Mouse (Mus musculus): ENCODE measurements at regions not wholly inside any gene's neighbourhood (a gene's known extent, or its start where the extent isn't known, plus 50 kb on each side); places are given as distances from the start of the nearest gene placed in this dataset.

- 63% methylated on average over 6 of the region's 6 CpGs for WGBS
- H3K9ac ChIP-seq (ENCODE audit: low read length): no peak overlapping the region
- no peak overlapping the region for H3K4me3 ChIP-seq (ENCODE audit: low read length)
- no peaks in the 10 kb centered on the region for H3K36me3 ChIP-seq (ENCODE audit: control insufficient read depth, insufficient read depth)
- no peaks in the 10 kb centered on the region for H3K27me3 ChIP-seq (ENCODE audit: control insufficient read depth, insufficient read depth, low read length)
- H3K27ac ChIP-seq (ENCODE audit: low read length): no peak overlapping the region
- H3K4me2 ChIP-seq (ENCODE audit: low read depth, low read length): no peak overlapping the region
- ATAC-seq (replicated peaks; ENCODE audit: extremely low read depth, insufficient read depth, low FRiP score): no peak
- H3K4me1 ChIP-seq (ENCODE audit: control insufficient read depth, insufficient read depth, low read length): peaks cover 18% of the 10 kb centered on the region
- no peaks in the 10 kb centered on the region for H3K9me3 ChIP-seq (replicated peaks; ENCODE audit: control insufficient read depth, low read length)
Measured at GRCm38 (mm10) chr3:65457931-65458330, 65.5 kb upstream of the Ssr3 start.

DNA sequence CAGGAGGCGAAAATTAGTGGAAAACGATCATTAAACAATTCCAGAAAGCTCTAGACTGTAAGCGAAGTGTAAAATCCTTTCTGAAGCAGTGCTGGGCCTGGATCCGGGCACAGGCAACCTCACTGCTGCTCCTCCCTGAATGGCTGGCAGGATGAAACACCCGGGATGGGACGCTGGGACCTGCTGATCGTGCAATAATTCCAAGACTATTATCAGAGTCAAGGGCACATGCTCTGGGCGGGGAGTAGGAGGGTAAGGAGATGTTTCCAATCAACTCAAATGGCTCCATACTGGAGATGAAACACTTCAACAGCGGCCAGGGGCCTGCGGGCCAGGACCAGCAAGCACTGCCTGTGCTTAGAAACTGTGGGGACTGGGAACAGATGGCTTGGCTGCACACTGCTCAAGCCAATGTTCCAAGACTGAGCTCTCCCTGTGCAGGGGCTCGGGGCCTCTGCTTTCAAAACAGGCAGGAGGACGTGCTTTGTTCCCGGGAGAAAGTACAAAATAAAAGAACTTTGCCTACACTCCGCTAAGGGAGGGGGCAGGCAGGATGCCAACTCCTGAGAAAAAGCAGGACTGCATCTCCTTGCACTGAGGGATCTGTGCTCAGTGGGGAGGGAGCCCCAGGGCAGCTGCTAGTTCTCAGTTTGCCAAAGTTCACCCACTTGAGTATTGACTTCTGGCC, 63.3 kb upstream of the Ssr3 start:
- WGBS: 34% methylated on average over 14 of the region's 14 CpGs
- Histone ChIP-seq H3K4me3 (ENCODE audit: low read length) (no peak overlapping the region), H3K36me3 (ENCODE audit: control insufficient read depth, insufficient read depth) (no peaks in the 10 kb centered on the region), H3K27me3 (ENCODE audit: control insufficient read depth, insufficient read depth, low read length) (no peaks in the 10 kb centered on the region), H3K9ac (ENCODE audit: low read length) (peak overlapping the region; percentile 32; the same call in 1 of the 2 replicates), H3K4me1 (ENCODE audit: control insufficient read depth, insufficient read depth, low read length) (peaks cover 10% of the 10 kb centered on the region; the same call in 1 of the 2 replicates), H3K9me3 (replicated peaks; ENCODE audit: control insufficient read depth, low read length) (no peaks in the 10 kb centered on the region), H3K27ac (ENCODE audit: low read length) (peak overlapping the region; percentile 83), H3K4me2 (ENCODE audit: low read depth, low read length) (peak overlapping the region; percentile 42)
- peak; percentile 91 for ATAC-seq (replicated peaks; ENCODE audit: extremely low read depth, insufficient read depth, low FRiP score)

DNA sequence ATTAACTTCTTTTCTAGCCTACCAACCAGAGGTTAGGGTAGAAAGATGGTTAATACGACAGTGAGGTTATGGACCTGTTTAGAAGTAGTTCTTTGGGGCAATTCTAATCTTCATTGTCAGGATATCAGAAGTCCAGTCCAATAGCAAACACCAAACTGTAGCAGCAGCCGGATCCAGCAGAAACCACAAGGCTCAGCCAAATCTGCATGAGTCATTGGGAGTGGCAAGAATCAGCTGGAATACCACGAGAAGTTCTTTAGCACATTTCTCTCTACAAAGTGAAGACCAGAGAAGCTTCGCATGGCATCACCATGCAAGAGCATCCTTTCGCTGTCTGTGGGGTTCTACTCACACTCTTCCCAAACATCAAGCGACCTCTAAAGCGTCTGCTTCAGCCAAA, 61.9 kb upstream of the Ssr3 start:
- Histone ChIP-seq H3K9me3 (replicated peaks; ENCODE audit: control insufficient read depth, low read length) (no peaks in the 10 kb centered on the region), H3K4me2 (ENCODE audit: low read depth, low read length) (no peak overlapping the region), H3K36me3 (ENCODE audit: control insufficient read depth, insufficient read depth) (no peaks in the 10 kb centered on the region), H3K27me3 (ENCODE audit: control insufficient read depth, insufficient read depth, low read length) (no peaks in the 10 kb centered on the region), H3K9ac (ENCODE audit: low read length) (no peak overlapping the region), H3K4me1 (ENCODE audit: control insufficient read depth, insufficient read depth, low read length) (peaks cover 10% of the 10 kb centered on the region; the same call in 1 of the 2 replicates), H3K4me3 (ENCODE audit: low read length) (no peak overlapping the region), H3K27ac (ENCODE audit: low read length) (no peak overlapping the region)
- WGBS: 88% methylated on average over 7 of the region's 7 CpGs
- ATAC-seq (replicated peaks; ENCODE audit: extremely low read depth, insufficient read depth, low FRiP score): no peak

GRCm38 (mm10) chr3:65449176-65449575, 56.8 kb upstream of the Ssr3 start:
- no peaks in the 10 kb centered on the region for H3K4me1 ChIP-seq (ENCODE audit: control insufficient read depth, insufficient read depth, low read length)
- no peak overlapping the region for H3K9ac ChIP-seq (ENCODE audit: low read length)
- 90% methylated on average over 1 of the region's 1 CpGs for WGBS
- no peak overlapping the region for H3K4me2 ChIP-seq (ENCODE audit: low read depth, low read length)
- no peak overlapping the region for H3K4me3 ChIP-seq (ENCODE audit: low read length)
- no peaks in the 10 kb centered on the region for H3K36me3 ChIP-seq (ENCODE audit: control insufficient read depth, insufficient read depth)
- H3K27ac ChIP-seq (ENCODE audit: low read length): no peak overlapping the region
- H3K27me3 ChIP-seq (ENCODE audit: control insufficient read depth, insufficient read depth, low read length): no peaks in the 10 kb centered on the region
- ATAC-seq (replicated peaks; ENCODE audit: extremely low read depth, insufficient read depth, low FRiP score): no peak
- H3K9me3 ChIP-seq (replicated peaks; ENCODE audit: control insufficient read depth, low read length): no peaks in the 10 kb centered on the region

GRCm38 (mm10) chr3:65443701-65444100, 51.3 kb upstream of the Ssr3 start:
- no peak overlapping the region for H3K27ac ChIP-seq (ENCODE audit: low read length)
- 71% methylated on average over 1 of the region's 1 CpGs for WGBS
- ATAC-seq (replicated peaks; ENCODE audit: extremely low read depth, insufficient read depth, low FRiP score): no peak

DNA sequence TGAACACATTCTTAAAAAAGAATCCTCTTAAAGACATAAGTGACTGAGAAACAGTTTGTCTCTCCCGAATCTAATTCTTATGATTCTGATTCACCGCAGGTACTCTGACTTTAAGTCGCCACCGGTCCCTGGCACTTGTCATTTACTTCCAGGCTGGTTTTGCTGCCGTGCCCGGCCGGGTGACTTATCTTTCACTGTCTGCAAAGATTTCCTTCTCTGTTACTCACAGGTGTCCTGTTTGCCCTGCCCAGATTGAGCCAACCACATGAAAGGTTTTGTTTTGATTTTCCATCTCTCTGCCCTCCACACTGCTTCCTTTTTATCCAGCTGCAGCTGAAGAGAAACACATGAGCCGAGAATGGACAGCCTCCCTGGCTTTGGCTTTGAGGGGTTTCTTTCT, 50.5 kb upstream of the Ssr3 start:
- WGBS: 52% methylated on average over 8 of the region's 8 CpGs
- H3K9me3 ChIP-seq (replicated peaks; ENCODE audit: control insufficient read depth, low read length): no peaks in the 10 kb centered on the region
- peaks cover 15% of the 10 kb centered on the region for H3K4me1 ChIP-seq (ENCODE audit: control insufficient read depth, insufficient read depth, low read length)
- H3K36me3 ChIP-seq (ENCODE audit: control insufficient read depth, insufficient read depth): no peaks in the 10 kb centered on the region
- no peaks in the 10 kb centered on the region for H3K27me3 ChIP-seq (ENCODE audit: control insufficient read depth, insufficient read depth, low read length)
- no peak for ATAC-seq (replicated peaks; ENCODE audit: extremely low read depth, insufficient read depth, low FRiP score)
- peak overlapping the region; percentile 25; the same call in 1 of the 2 replicates for H3K9ac ChIP-seq (ENCODE audit: low read length)
- no peak overlapping the region for H3K4me2 ChIP-seq (ENCODE audit: low read depth, low read length)
- no peak overlapping the region; the same call in 1 of the 2 replicates for H3K27ac ChIP-seq (ENCODE audit: low read length)
- H3K4me3 ChIP-seq (ENCODE audit: low read length): no peak overlapping the region

More at GRCm38 (mm10) chr3:65443701-65444100, 51.3 kb upstream of the Ssr3 start:
- no peak overlapping the region for H3K9ac ChIP-seq (ENCODE audit: low read length)
- H3K4me2 ChIP-seq (ENCODE audit: low read depth, low read length): no peak overlapping the region
- peaks cover 15% of the 10 kb centered on the region for H3K4me1 ChIP-seq (ENCODE audit: control insufficient read depth, insufficient read depth, low read length)
- no peak overlapping the region for H3K4me3 ChIP-seq (ENCODE audit: low read length)
- no peaks in the 10 kb centered on the region for H3K27me3 ChIP-seq (ENCODE audit: control insufficient read depth, insufficient read depth, low read length)
- no peaks in the 10 kb centered on the region for H3K9me3 ChIP-seq (replicated peaks; ENCODE audit: control insufficient read depth, low read length)
- H3K36me3 ChIP-seq (ENCODE audit: control insufficient read depth, insufficient read depth): no peaks in the 10 kb centered on the region

- Histone ChIP-seq H3K36me3 (ENCODE audit: control insufficient read depth, insufficient read depth) (no peaks in the 10 kb centered on the region; the same call in 1 of the 2 replicates), H3K27ac (ENCODE audit: low read length) (peak overlapping the region; percentile 50), H3K4me2 (ENCODE audit: low read depth, low read length) (no peak overlapping the region), H3K9ac (ENCODE audit: low read length) (no peak overlapping the region), H3K4me3 (ENCODE audit: low read length) (no peak overlapping the region), H3K4me1 (ENCODE audit: control insufficient read depth, insufficient read depth, low read length) (peaks cover 15% of the 10 kb centered on the region), H3K27me3 (ENCODE audit: control insufficient read depth, insufficient read depth, low read length) (no peaks in the 10 kb centered on the region), H3K9me3 (replicated peaks; ENCODE audit: control insufficient read depth, low read length) (no peaks in the 10 kb centered on the region)
- ATAC-seq (replicated peaks; ENCODE audit: extremely low read depth, insufficient read depth, low FRiP score): peak; percentile 75
- 60% methylated on average over 4 of the region's 4 CpGs for WGBS
Measured at GRCm38 (mm10) chr3:65442269-65442668, 49.8 kb upstream of the Ssr3 start.

All from heart, embryonic 16.5 days (tissue).